Mouse (Mus musculus) bone marrow macrophage, adult 2 months (primary cell): Measurements from ENCODE around the gene Nadsyn1.

ENCODE experiments used
- CTCF ChIP-seq: IDR thresholded peaks from 2 replicates; pipeline ENCODE4 v1.5.1; 2012; ENCODE audit warnings: low read depth, mild to moderate bottlenecking, low read length, moderate library complexity
- POLR2A ChIP-seq: IDR thresholded peaks from 2 replicates; pipeline ENCODE4 v1.6.1; 2012; ENCODE audit warnings: mild to moderate bottlenecking, low read depth, low read length, borderline replicate concordance

- TF ChIP-seq CTCF (no peak), POLR2A (no peak)
These were observed 38.4 kb downstream of the Nadsyn1 start, which contains the start of gene Mrgpre for GRCm38 (mm10) chr7:143783996-143784829.
